Comparison of ENCODE assay signal across 8 mouse cellular contexts in the genomic region with DNA sequence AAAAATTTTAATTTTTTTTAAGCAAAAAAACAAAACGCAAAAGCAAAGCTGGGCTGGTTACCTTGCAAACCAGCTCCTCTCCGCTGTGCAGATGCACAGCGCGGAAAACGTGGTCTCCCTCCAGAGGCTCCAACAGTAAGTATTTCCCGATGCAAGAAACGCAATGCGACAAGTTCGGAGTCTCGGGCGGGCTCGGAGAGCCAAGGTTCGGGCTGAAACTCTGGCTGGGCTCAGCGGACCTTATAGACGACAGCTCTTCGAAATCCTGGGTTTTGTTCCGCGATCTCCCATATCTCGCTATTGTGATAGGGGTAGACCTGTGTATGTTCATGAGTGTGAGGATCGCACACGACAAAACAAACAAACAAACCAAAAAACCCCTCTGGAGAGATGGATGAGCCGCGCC. TPM values are rescaled to one million over a fixed set of nuclear protein-coding genes. Genes with fewer than 3 reads are reported as not detected.
DNase-seq lines count a peak whose midpoint lies in the region; ATAC-seq and TF ChIP-seq lines count a peak whose summit lies in the region.

No protein-coding gene starts in this region.

- H3K79me2 ChIP-seq in liver, adult 2 months (ENCODE audit: control insufficient read depth, insufficient read depth, low read length) = no peaks in the 10 kb centered on the region

- no peaks in the 10 kb centered on the region for H3K36me3 ChIP-seq in forebrain, embryonic 16.5 days (ENCODE audit: control insufficient read depth, insufficient read depth)
- H3K36me3 ChIP-seq in liver, adult 2 months (ENCODE audit: control insufficient read depth, insufficient read depth, low read length) = no peaks in the 10 kb centered on the region

- under 1% methylated on average over 23 of the region's 23 CpGs for WGBS in forebrain, embryonic 16.5 days
- under 1% methylated on average over 23 of the region's 23 CpGs for WGBS in liver, adult 2 months

- TF ChIP-seq POLR2A in liver, adult 2 months (IDR thresholded peaks at IDR 0.05; ENCODE audit: extremely low read depth, insufficient read depth, low read length) = no peak

- peak overlapping the region; percentile 71 for H3K4me2 ChIP-seq in forebrain, embryonic 16.5 days (ENCODE audit: low read length)

- intact Hi-C loops in left cerebral cortex, adult 2 months (cut with DNase I) = loop anchor here (1.0 to 10.0 kb wide), 3 partner anchors 162 to 694 kb away; no protein-coding TSS in a partner anchor

- H3K27me3 ChIP-seq in forebrain, embryonic 16.5 days (replicated peaks; ENCODE audit: control insufficient read depth, insufficient read depth, low read length) = no peaks in the 10 kb centered on the region
- H3K27me3 ChIP-seq in liver, adult 2 months (ENCODE audit: control insufficient read depth, insufficient read depth, low read length) = no peaks in the 10 kb centered on the region

- peak; percentile 45 to 47 for DNase-seq in left cerebral cortex, adult 2 months (ENCODE audit: extremely low spot score in 1 of 2, low spot score in 2 of 2)
- DNase-seq in left cerebral cortex, adult 8-10 months (ENCODE audit: low spot score in 2 of 2) = no peak
- peak; percentile 55 for DNase-seq in adipocyte (ENCODE audit: low spot score)
- DNase-seq in hindlimb bud, embryonic 11.5 days (ENCODE audit: extremely low spot score, low read depth, low spot score) = peak; percentile 26
- no peak for DNase-seq in liver, adult 2 months (ENCODE audit: extremely low read depth, low read depth, low spot score)
- peak; percentile 67 for DNase-seq in naive thymus-derived CD4-positive, alpha-beta T cell, adult 2 months (ENCODE audit: low read depth)
- no peak for DNase-seq in cerebellum, adult 11-12 months

- peak overlapping the region; percentile 71 for H3K4me3 ChIP-seq in left cerebral cortex, adult 2 months
- peak overlapping the region; percentile 85 for H3K4me3 ChIP-seq in forebrain, embryonic 16.5 days (replicated peaks; ENCODE audit: low read length)
- H3K4me3 ChIP-seq in liver, adult 2 months (ENCODE audit: insufficient read depth, low read depth, low read length) = peak overlapping the region; percentile 93

- peak; percentile 5; the same call in 1 of the 2 replicates for ATAC-seq in forebrain, embryonic 16.5 days

- peak overlapping the region; percentile 96 for H3K9ac ChIP-seq in forebrain, embryonic 16.5 days (replicated peaks; ENCODE audit: low read depth, low read length)
- H3K9ac ChIP-seq in liver, adult 2 months (ENCODE audit: low read depth, low read length) = peak overlapping the region; percentile 79

- no peak for TF ChIP-seq CTCF in left cerebral cortex, adult 2 months (IDR thresholded peaks at IDR 0.05)
- no peak for TF ChIP-seq CTCF in liver, adult 2 months (IDR thresholded peaks at IDR 0.05; ENCODE audit: low read depth, low read length)

- H3K27ac ChIP-seq in left cerebral cortex, adult 2 months = peak overlapping the region; percentile 93
- peak overlapping the region; percentile 96 for H3K27ac ChIP-seq in forebrain, embryonic 16.5 days (ENCODE audit: low read length)
- H3K27ac ChIP-seq in liver, adult 2 months (replicated peaks; ENCODE audit: insufficient read depth, low read depth, low read length) = peak overlapping the region; percentile 49

- H3K4me1 ChIP-seq in forebrain, embryonic 16.5 days (replicated peaks; ENCODE audit: control insufficient read depth, insufficient read depth, low read length) = peaks cover 21% of the 10 kb centered on the region
- peaks cover 7% of the 10 kb centered on the region; the same call in 1 of the 2 replicates for H3K4me1 ChIP-seq in liver, adult 2 months (ENCODE audit: control insufficient read depth, insufficient read depth, low read length)

- H3K9me3 ChIP-seq in forebrain, embryonic 16.5 days (ENCODE audit: control insufficient read depth, low read length) = no peaks in the 10 kb centered on the region

RNA-seq across cellular contexts. Expression of gene Trib2, which starts 1.5 kb away (rescaled TPM):
- 10 to 100 TPM; 43.0 to 49.3 TPM for total RNA-seq in left cerebral cortex, adult 2 months (2021)
- 10 to 100 TPM; 28.2 to 36.8 (median 30.9) TPM for total RNA-seq in left cerebral cortex, adult 8-10 months (2022)
- polyA plus RNA-seq in forebrain, embryonic 16.5 days (2015; fragmentation: Nextera tagmentation; extraction: Ambion mirVana) = 107 and 112 TPM in 2 replicates
- 2.2 and 2.3 TPM in 2 replicates for total RNA-seq in liver, adult 2 months (2014; rRNA removed)
- polyA plus RNA-seq in liver, adult 2 months (2012; rRNA removed) = 0.81 and 1.0 TPM in 2 replicates

Comparison
In these comparisons a context has a peak if more than half of its experiments do, and no peak if none do; other contexts are left out.
1. DNase-seq: peak in left cerebral cortex, adult 2 months (2 of 2), adipocyte (single experiment), hindlimb bud, embryonic 11.5 days (single experiment) and naive thymus-derived CD4-positive, alpha-beta T cell, adult 2 months (single experiment); none in left cerebral cortex, adult 8-10 months (0 of 2), liver, adult 2 months (single experiment) and cerebellum, adult 11-12 months (single experiment).
2. Peak in every context shown above with its lines, with median percentiles within 50 percentile points of each other: H3K27ac ChIP-seq and H3K4me3 ChIP-seq.